Mouse (Mus musculus) forebrain, postnatal 0 days (tissue): ENCODE data around the gene Cnfn. TPM values are rescaled to one million over a fixed set of nuclear protein-coding genes. Genes with fewer than 3 reads are reported as not detected.

Experiments
- ATAC-seq: fragments of 200-750 bp; cut with Nextera tagmentation; 2 replicates; pipeline ENCODE4 v1.8.0; 2017; ENCODE audit warnings: mild to moderate bottlenecking, moderate library complexity
- DNase-seq: peaks from one replicate; pipeline ENCODE4 v3.0.0-alpha.2; 2015
- H3K27ac ChIP-seq: fragments of 300-500 bp; sonication (generic); 2 replicates; pipeline ENCODE4 v1.5.1; 2014; ENCODE audit warnings: low read depth, mild to moderate bottlenecking, antibody characterized with exemption, low read length, moderate library complexity, mixed read lengths
- H3K27me3 ChIP-seq: fragments of 300-500 bp; sonication (generic); 2 replicates; pipeline ENCODE4 v1.6.1; 2014; ENCODE audit warnings: mild to moderate bottlenecking, low read length, mixed read lengths; ENCODE audit not compliant: insufficient read depth
- H3K36me3 ChIP-seq: fragments of 300-500 bp; sonication (generic); 2 replicates; pipeline ENCODE4 v1.6.1; 2014; ENCODE audit warnings: mild to moderate bottlenecking, moderate library complexity; ENCODE audit not compliant: insufficient read depth
- H3K4me1 ChIP-seq: fragments of 300-500 bp; sonication (generic); 2 replicates; pipeline ENCODE4 v1.6.1; 2014; ENCODE audit warnings: antibody characterized with exemption; ENCODE audit not compliant: insufficient read depth
- H3K4me2 ChIP-seq: fragments of 300-500 bp; sonication (generic); 2 replicates; pipeline ENCODE4 v1.6.1; 2014; ENCODE audit warnings: low read depth, mild to moderate bottlenecking, moderate library complexity
- H3K4me3 ChIP-seq: fragments of 300-500 bp; sonication (generic); 2 replicates; pipeline ENCODE4 v1.5.1; 2014; ENCODE audit warnings: low read depth, low read length, mixed read lengths
- H3K9ac ChIP-seq: fragments of 300-500 bp; sonication (generic); 2 replicates; pipeline ENCODE4 v1.6.1; 2014; ENCODE audit warnings: mild to moderate bottlenecking
- H3K9me3 ChIP-seq: fragments of 300-500 bp; sonication (generic); 2 replicates; pipeline ENCODE4 v1.6.1; 2016; ENCODE audit warnings: low read length
- CTCF ChIP-seq: sonication (generic); IDR thresholded peaks from 2 replicates; pipeline ENCODE4 v1.5.1; 2016; ENCODE audit warnings: antibody characterized with exemption, control low read depth, low read depth
- WGBS: fragments of 180-500 bp; shearing (Covaris S2); extraction: QIAGEN DNeasy Blood & Tissue Kit; methylation state at CpG from one replicate; pipeline ENCODE4 v1.1.7; 2014; 5-methylcytosine and 5-hydroxymethylcytosine counted together
- polyA plus RNA-seq: library from polyadenylated mRNA; unstranded; fragments of >200 nt; fragmentation: Nextera tagmentation; extraction: Ambion mirVana; gene quantifications from 2 replicates; pipeline ENCODE4 v1.2.1, GENCODE M21; 2015
- total RNA-seq: library from RNA; depleted of rRNA; stranded (reverse); fragments of >200 nt; gene quantifications from 2 replicates; pipeline ENCODE4 v1.2.3, GENCODE M21; 2014

The Cnfn gene
- total and polyA plus RNA-seq, 2 experiments from 2014 or later = not detected

DNA sequence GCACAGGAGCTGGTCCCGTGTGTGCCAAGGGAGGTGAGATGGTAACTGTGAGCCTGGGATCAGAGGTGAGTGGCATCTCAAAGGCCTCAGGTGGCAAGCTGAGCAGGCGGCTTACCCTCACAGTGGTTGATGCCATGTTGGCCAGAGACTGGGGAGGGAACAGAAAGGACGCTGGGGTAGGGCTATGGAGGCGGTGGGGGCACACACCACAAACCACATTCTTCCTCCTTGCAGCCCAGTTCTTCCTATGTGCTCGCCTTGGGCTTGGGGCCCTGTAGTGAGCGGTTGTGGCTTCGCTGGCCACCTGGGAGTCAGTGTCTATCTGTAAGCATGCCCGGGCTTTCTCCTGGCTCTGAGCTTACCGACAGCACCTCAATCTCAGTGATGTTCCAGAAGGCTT lies 15.3 kb upstream of the Cnfn start:
- Histone ChIP-seq H3K36me3 (peaks cover 66% of the 10 kb centered on the region), H3K4me1 (no peaks in the 10 kb centered on the region), H3K27me3 (no peaks in the 10 kb centered on the region), H3K9me3 (no peaks in the 10 kb centered on the region), H3K4me2 (no peak overlapping the region), H3K4me3 (no peak overlapping the region), H3K27ac (no peak overlapping the region), H3K9ac (no peak overlapping the region)
- ATAC-seq (no peak), DNase-seq (no peak)
- no peak for TF ChIP-seq CTCF
- WGBS = 89% methylated on average over 9 of the region's 9 CpGs

DNA sequence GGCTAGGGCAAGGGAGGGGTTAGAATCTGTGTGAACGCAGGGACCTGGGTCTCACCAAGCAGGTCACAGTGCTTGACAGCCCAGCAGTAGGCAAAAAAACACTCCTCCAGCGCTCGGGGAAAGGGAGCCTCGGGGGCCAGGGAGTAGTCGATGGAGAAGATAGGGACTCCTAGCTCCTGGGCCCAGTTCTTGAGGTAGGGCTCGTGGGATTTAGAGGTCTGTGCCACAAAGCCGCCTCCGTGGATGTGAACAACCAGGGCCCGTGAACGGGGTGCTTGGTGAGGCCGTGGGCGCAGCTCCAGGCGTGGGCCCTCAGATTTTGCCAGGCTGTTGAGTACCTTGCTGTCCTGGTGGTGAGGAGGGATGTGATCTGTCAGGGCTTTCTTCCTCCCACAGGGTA lies 14.8 kb upstream of the Cnfn start:
- H3K36me3 ChIP-seq = peaks cover 66% of the 10 kb centered on the region
- no peaks in the 10 kb centered on the region for H3K9me3 ChIP-seq
- no peak overlapping the region for H3K4me2 ChIP-seq
- H3K4me1 ChIP-seq = 0 out of 2 replicates have a peak, but pooled peaks cover under 1% of the 10 kb centered on the region
- no peak overlapping the region for H3K4me3 ChIP-seq
- ATAC-seq = no peak
- H3K9ac ChIP-seq = no peak overlapping the region
- H3K27ac ChIP-seq = no peak overlapping the region
- DNase-seq = no peak
- TF ChIP-seq CTCF = no peak
- no peaks in the 10 kb centered on the region for H3K27me3 ChIP-seq
- WGBS = 92% methylated on average over 13 of the region's 13 CpGs

DNA sequence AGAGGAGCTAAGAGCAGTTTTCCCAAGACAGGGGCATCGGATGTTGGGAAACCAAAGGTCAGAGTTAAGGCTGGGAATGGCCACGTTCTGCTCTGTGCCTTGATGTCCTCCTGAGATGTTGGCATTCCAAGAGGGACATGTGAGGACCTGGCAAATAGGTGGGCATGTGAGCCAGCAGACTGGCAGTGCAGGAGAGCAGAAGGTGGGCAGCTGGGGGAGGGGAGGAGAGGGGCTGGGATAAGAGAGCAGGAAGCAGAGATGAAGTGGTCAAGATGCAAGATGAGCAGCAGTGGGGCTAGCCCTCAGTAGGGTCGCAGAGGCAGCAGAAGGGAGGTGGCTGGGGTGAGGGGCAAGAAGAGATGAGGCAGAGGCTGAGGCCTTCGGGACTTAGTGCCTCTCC lies 14.4 kb upstream of the Cnfn start:
- no peak for TF ChIP-seq CTCF
- no peak overlapping the region for H3K4me2 ChIP-seq
- H3K9me3 ChIP-seq = no peaks in the 10 kb centered on the region
- H3K27me3 ChIP-seq = no peaks in the 10 kb centered on the region
- 91% methylated on average over 4 of the region's 4 CpGs for WGBS
- no peak overlapping the region for H3K9ac ChIP-seq
- peaks cover 66% of the 10 kb centered on the region for H3K36me3 ChIP-seq
- H3K4me1 ChIP-seq = 0 out of 2 replicates have a peak, but pooled peaks cover 4% of the 10 kb centered on the region
- H3K27ac ChIP-seq = no peak overlapping the region
- H3K4me3 ChIP-seq = no peak overlapping the region
- no peak for DNase-seq
- no peak for ATAC-seq

DNA sequence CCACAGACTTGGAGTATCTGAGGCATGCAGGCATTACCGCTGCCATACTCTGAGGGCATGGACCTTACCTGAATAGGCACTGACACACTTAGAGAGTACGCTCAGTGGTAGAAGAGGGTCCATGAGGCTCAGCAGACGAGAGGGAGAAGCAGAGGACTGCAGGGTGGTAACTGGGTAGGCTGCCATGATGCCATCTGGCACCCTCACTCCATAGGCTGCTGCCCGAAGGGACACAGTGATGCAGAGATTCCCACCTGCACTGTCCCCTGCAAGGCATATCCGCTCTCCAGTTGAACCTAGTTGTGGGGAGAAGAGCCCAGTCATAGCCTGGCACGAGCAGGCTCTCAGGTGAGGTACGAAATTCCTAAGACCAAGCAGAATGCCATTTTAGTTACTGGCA lies 13.9 kb upstream of the Cnfn start:
- no peak overlapping the region for H3K27ac ChIP-seq
- no peak overlapping the region for H3K4me3 ChIP-seq
- no peak for DNase-seq
- H3K9me3 ChIP-seq = no peaks in the 10 kb centered on the region
- peaks cover 65% of the 10 kb centered on the region for H3K36me3 ChIP-seq
- H3K27me3 ChIP-seq = no peaks in the 10 kb centered on the region
- 0 out of 2 replicates have a peak, but pooled peaks cover 4% of the 10 kb centered on the region for H3K4me1 ChIP-seq
- no peak for ATAC-seq
- 91% methylated on average over 7 of the region's 7 CpGs for WGBS
- H3K9ac ChIP-seq = no peak overlapping the region
- H3K4me2 ChIP-seq = no peak overlapping the region
- TF ChIP-seq CTCF = no peak

DNA sequence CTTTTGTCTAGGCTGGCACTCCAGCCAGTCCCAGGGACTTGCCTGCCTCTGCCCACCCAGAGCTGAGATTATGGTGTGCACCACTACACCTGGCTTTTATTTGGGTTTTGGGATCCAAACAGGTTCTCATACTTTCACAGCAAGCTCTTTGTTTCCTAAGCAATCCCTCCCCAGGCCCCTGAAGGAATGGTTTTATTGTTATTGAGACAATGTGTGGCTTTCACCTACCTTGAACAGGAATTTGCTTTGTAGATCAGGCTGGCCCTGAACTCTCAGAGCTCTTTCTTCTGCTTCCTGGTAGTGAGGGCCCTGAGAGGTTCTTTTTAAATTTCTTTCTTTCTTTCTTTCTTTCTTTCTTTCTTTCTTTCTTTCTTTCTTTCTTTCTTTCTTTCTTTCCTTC lies 13.0 kb upstream of the Cnfn start:
- Histone ChIP-seq H3K4me2 (no peak overlapping the region), H3K4me3 (no peak overlapping the region), H3K27ac (no peak overlapping the region), H3K9ac (no peak overlapping the region), H3K9me3 (no peaks in the 10 kb centered on the region), H3K4me1 (0 out of 2 replicates have a peak, but pooled peaks cover 4% of the 10 kb centered on the region), H3K36me3 (peaks cover 57% of the 10 kb centered on the region), H3K27me3 (no peaks in the 10 kb centered on the region)
- DNase-seq (no peak), ATAC-seq (no peak)
- no peak for TF ChIP-seq CTCF

DNA sequence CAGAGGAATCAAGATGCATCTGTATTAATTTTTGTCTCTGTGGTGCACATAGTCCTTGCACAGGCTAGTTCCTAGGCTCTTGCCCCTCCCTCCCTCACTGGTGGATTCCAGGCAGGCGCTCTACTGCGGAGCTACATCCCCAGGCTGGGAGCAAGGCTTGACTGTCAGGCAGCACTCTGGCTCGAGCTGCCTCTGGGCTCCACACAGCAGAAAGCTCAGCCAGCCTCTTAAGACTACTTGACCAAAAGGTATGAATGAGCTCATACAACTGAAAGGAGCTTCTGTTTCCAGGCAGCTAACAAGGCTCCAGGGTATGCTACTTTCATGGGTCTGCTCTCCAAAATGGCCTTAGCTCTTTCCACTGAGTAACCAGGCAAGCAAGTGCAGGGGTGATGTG lies 11.8 kb upstream of the Cnfn start:
- TF ChIP-seq CTCF = no peak
- H3K27ac ChIP-seq = no peak overlapping the region
- peaks cover 46% of the 10 kb centered on the region for H3K36me3 ChIP-seq
- H3K4me3 ChIP-seq = no peak overlapping the region
- H3K4me2 ChIP-seq = no peak overlapping the region
- 39% methylated on average over 3 of the region's 3 CpGs for WGBS
- no peaks in the 10 kb centered on the region for H3K9me3 ChIP-seq
- no peak for DNase-seq
- 0 out of 2 replicates have a peak, but pooled peaks cover 4% of the 10 kb centered on the region for H3K4me1 ChIP-seq
- ATAC-seq = no peak
- H3K9ac ChIP-seq = no peak overlapping the region
- no peaks in the 10 kb centered on the region for H3K27me3 ChIP-seq

DNA sequence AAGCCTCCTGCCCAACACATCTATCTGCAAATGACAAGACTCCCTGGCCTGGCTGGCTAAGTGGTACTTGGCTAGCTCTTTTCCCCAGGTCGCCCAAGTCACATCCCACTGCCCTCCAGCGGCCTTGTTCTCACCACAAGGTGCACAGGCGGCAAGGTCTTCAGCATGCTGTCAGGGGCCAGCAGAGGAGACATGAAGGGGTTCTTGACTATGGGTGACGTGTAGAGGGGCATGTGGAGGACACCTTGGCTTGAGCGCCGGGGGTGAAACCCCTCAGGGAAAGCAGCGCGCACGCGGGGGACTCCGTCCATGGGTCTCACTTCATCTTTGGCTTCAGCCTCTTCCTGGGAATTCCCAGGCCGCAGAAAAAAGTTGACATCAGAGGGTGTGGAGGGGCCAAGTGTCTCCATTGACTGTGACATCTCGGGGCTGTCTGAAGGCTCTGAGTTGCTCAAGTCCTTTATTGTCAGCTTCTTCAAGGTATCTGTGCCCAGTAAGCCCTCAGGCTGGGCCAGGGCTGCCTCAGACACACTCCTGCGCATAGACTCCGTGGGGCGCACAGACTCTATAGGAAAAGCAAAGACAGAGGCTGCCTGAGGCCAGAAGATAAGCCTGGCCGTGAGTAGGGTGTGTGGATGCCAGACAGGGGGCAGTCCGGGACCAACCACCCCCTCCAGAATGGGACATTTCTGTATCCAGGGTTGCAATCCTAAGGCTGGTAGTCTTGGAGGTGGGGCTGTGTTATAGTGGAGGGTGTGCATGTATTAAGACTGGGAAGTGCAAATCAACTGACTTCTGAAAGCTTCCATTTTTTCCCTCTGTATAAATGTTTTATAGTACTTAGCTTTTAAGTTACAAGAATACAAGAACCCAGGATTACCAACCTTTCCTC lies 11.1 kb upstream of the Cnfn start:
- Histone ChIP-seq H3K4me2 (no peak overlapping the region), H3K9me3 (no peaks in the 10 kb centered on the region), H3K4me3 (no peak overlapping the region), H3K27ac (no peak overlapping the region), H3K27me3 (no peaks in the 10 kb centered on the region), H3K4me1 (0 out of 2 replicates have a peak, but pooled peaks cover 4% of the 10 kb centered on the region), H3K9ac (no peak overlapping the region), H3K36me3 (peaks cover 40% of the 10 kb centered on the region)
- no peak for TF ChIP-seq CTCF
- no peak for ATAC-seq
- 67% methylated on average over 18 of the region's 18 CpGs for WGBS
- no peak for DNase-seq
